25 mouse cellular contexts compared by ENCODE assay signal in genomic region chr1:177002951-177003350, GRCm38 (mm10).
DNase-seq lines count a peak whose midpoint lies in the region; ATAC-seq and TF ChIP-seq lines count a peak whose summit lies in the region.
"Had no signal": no experiment of that assay in that cellular context is flagged by ENCODE, and none has a peak within 500 bp of the region (broad histone marks: within the 10 kb centered on the region; RNA-seq: fewer than 3 reads in every experiment).

No protein-coding gene starts in this region.

- no peak for TF ChIP-seq CTCF in brain, embryonic 14.5 days (IDR thresholded peaks at IDR 0.05; ENCODE audit: borderline replicate concordance, extremely low read depth, insufficient read depth, insufficient read length)

- peak; percentile 12; the same call in 1 of the 2 replicates for ATAC-seq in hindbrain, embryonic 16.5 days
- ATAC-seq in hindbrain, embryonic 11.5 days (ENCODE audit: low FRiP score): no peak
- peak; percentile 59 for ATAC-seq in forebrain, embryonic 15.5 days (replicated peaks)

- no peaks in the 10 kb centered on the region for H3K9me3 ChIP-seq in hindbrain, embryonic 16.5 days (ENCODE audit: control insufficient read depth, low read length)
- no peaks in the 10 kb centered on the region for H3K9me3 ChIP-seq in hindbrain, embryonic 11.5 days (ENCODE audit: control insufficient read depth, low read length)
- H3K9me3 ChIP-seq in forebrain, embryonic 10.5 days: no peaks in the 10 kb centered on the region
- H3K9me3 ChIP-seq in forebrain, embryonic 15.5 days: no peaks in the 10 kb centered on the region
- H3K9me3 ChIP-seq: embryonic facial prominence, embryonic 13.5 days; heart, embryonic 10.5 days; heart, embryonic 15.5 days; kidney, embryonic 15.5 days; limb, embryonic 12.5 days; liver, embryonic 15.5 days; lung, embryonic 15.5 days; neural tube, embryonic 13.5 days had no signal

- peaks cover 30% of the 10 kb centered on the region for H3K4me1 ChIP-seq in hindbrain, embryonic 16.5 days (ENCODE audit: control insufficient read depth, insufficient read depth, low read depth, low read length)
- peaks cover 9% of the 10 kb centered on the region for H3K4me1 ChIP-seq in hindbrain, embryonic 11.5 days (replicated peaks; ENCODE audit: control insufficient read depth, insufficient read depth, low read length)
- H3K4me1 ChIP-seq in forebrain, embryonic 10.5 days: peaks cover 77% of the 10 kb centered on the region
- peaks cover 42% of the 10 kb centered on the region for H3K4me1 ChIP-seq in forebrain, embryonic 15.5 days
- H3K4me1 ChIP-seq: liver, embryonic 15.5 days; lung, embryonic 15.5 days had no signal

- no peak overlapping the region for H3K4me3 ChIP-seq in hindbrain, embryonic 16.5 days (ENCODE audit: low read length)
- no peak overlapping the region for H3K4me3 ChIP-seq in hindbrain, embryonic 11.5 days (ENCODE audit: low read depth, low read length)
- no peak overlapping the region for H3K4me3 ChIP-seq in forebrain, embryonic 10.5 days
- no peak overlapping the region for H3K4me3 ChIP-seq in forebrain, embryonic 15.5 days
- H3K4me3 ChIP-seq: embryonic facial prominence, embryonic 13.5 days; heart, embryonic 10.5 days; heart, embryonic 15.5 days; kidney, embryonic 15.5 days; limb, embryonic 12.5 days; liver, embryonic 15.5 days; lung, embryonic 15.5 days; neural tube, embryonic 13.5 days had no signal

- H3K27me3 ChIP-seq in hindbrain, embryonic 16.5 days (replicated peaks; ENCODE audit: control insufficient read depth, insufficient read depth, low read length): no peaks in the 10 kb centered on the region
- H3K27me3 ChIP-seq in hindbrain, embryonic 11.5 days (ENCODE audit: control insufficient read depth, insufficient read depth, low read length): no peaks in the 10 kb centered on the region; the same call in 1 of the 2 replicates
- H3K27me3 ChIP-seq in forebrain, embryonic 10.5 days (ENCODE audit: poor library complexity, severe bottlenecking): peaks cover 8% of the 10 kb centered on the region; the same call in 1 of the 2 replicates
- no peaks in the 10 kb centered on the region for H3K27me3 ChIP-seq in forebrain, embryonic 15.5 days
- H3K27me3 ChIP-seq: heart, embryonic 15.5 days; kidney, embryonic 15.5 days; liver, embryonic 15.5 days; lung, embryonic 15.5 days had no signal

- 51% methylated on average over 6 of the region's 6 CpGs for WGBS in hindbrain, embryonic 16.5 days
- 77% methylated on average over 6 of the region's 6 CpGs for WGBS in hindbrain, embryonic 11.5 days
- WGBS in forebrain, embryonic 10.5 days: 27% methylated on average over 6 of the region's 6 CpGs
- 10% methylated on average over 6 of the region's 6 CpGs for WGBS in forebrain, embryonic 15.5 days

- no peak for TF ChIP-seq POLR2A in brain, embryonic 14.5 days (IDR thresholded peaks at IDR 0.05; ENCODE audit: borderline replicate concordance, extremely low read depth, insufficient read depth, insufficient read length, poor library complexity, severe bottlenecking)

- DNase-seq in hindbrain, embryonic 11.5 days (ENCODE audit: low spot score): no peak
- peak; percentile 84 for DNase-seq in brain, embryonic 14.5 days (ENCODE audit: low read depth)
- no peak for DNase-seq in forebrain, embryonic 10.5 days (ENCODE audit: extremely low spot score, low spot score)
- no peak for DNase-seq in gastrocnemius, adult 18-20 months (ENCODE audit: low spot score)
- DNase-seq in cerebellum, adult 8-10 months: no peak
- DNase-seq: adrenal gland, postnatal 36 days; B cell, adult 2 months; cerebellum, adult 2 months; cerebellum, postnatal 25 days; gastrocnemius, postnatal 25 days; kidney, adult 11 months; kidney, postnatal 25 days; lung, postnatal 36 days; right cerebral cortex, postnatal 14 days; thymus, postnatal 4 days had no signal

- H3K36me3 ChIP-seq in hindbrain, embryonic 16.5 days (ENCODE audit: control insufficient read depth, insufficient read depth, low read length): no peaks in the 10 kb centered on the region
- no peaks in the 10 kb centered on the region for H3K36me3 ChIP-seq in hindbrain, embryonic 11.5 days (ENCODE audit: control insufficient read depth, insufficient read depth, low read length)
- no peaks in the 10 kb centered on the region for H3K36me3 ChIP-seq in forebrain, embryonic 10.5 days (replicated peaks)
- no peaks in the 10 kb centered on the region for H3K36me3 ChIP-seq in forebrain, embryonic 15.5 days
- H3K36me3 ChIP-seq: embryonic facial prominence, embryonic 13.5 days; heart, embryonic 10.5 days; heart, embryonic 15.5 days; kidney, embryonic 15.5 days; limb, embryonic 12.5 days; liver, embryonic 15.5 days; lung, embryonic 15.5 days; neural tube, embryonic 13.5 days had no signal

- no peak overlapping the region for H3K4me2 ChIP-seq in hindbrain, embryonic 16.5 days (ENCODE audit: low read length)
- no peak overlapping the region for H3K4me2 ChIP-seq in hindbrain, embryonic 11.5 days (replicated peaks; ENCODE audit: low read depth, low read length)
- H3K4me2 ChIP-seq in forebrain, embryonic 15.5 days (replicated peaks): no peak overlapping the region
- H3K4me2 ChIP-seq: embryonic facial prominence, embryonic 13.5 days; heart, embryonic 15.5 days; kidney, embryonic 15.5 days; limb, embryonic 12.5 days; liver, embryonic 15.5 days; lung, embryonic 15.5 days; neural tube, embryonic 13.5 days had no signal

- H3K27ac ChIP-seq in hindbrain, embryonic 16.5 days (ENCODE audit: low read depth, low read length): no peak overlapping the region
- H3K27ac ChIP-seq in hindbrain, embryonic 11.5 days (ENCODE audit: low read depth, low read length): no peak overlapping the region
- peak overlapping the region; percentile 75 for H3K27ac ChIP-seq in forebrain, embryonic 10.5 days
- H3K27ac ChIP-seq in forebrain, embryonic 15.5 days (replicated peaks): peak overlapping the region; percentile 29; the same call in 1 of the 2 replicates
- H3K27ac ChIP-seq: embryonic facial prominence, embryonic 13.5 days; heart, embryonic 10.5 days; heart, embryonic 15.5 days; kidney, embryonic 15.5 days; limb, embryonic 12.5 days; liver, embryonic 15.5 days; lung, embryonic 15.5 days; neural tube, embryonic 13.5 days had no signal

- no peak overlapping the region for H3K9ac ChIP-seq in hindbrain, embryonic 16.5 days (ENCODE audit: low read depth, low read length)
- H3K9ac ChIP-seq in hindbrain, embryonic 11.5 days (ENCODE audit: low read depth, low read length): no peak overlapping the region
- H3K9ac ChIP-seq in forebrain, embryonic 15.5 days (replicated peaks): no peak overlapping the region
- H3K9ac ChIP-seq: embryonic facial prominence, embryonic 13.5 days; heart, embryonic 15.5 days; kidney, embryonic 15.5 days; limb, embryonic 12.5 days; liver, embryonic 15.5 days; lung, embryonic 15.5 days; neural tube, embryonic 13.5 days had no signal

Comparison
In these comparisons a context has a peak if more than half of its experiments do, and no peak if none do; other contexts are left out.
1. H3K27ac ChIP-seq: peak in forebrain, embryonic 10.5 days (single experiment) and forebrain, embryonic 15.5 days (single experiment); none in hindbrain, embryonic 16.5 days (single experiment) and hindbrain, embryonic 11.5 days (single experiment).